Mouse (Mus musculus): ENCODE results near the gene Ubr1.

- TF ChIP-seq POLR2A (IDR thresholded peaks at IDR 0.05; ENCODE audit: control insufficient read depth, low read depth, low read length) (no peak), CTCF (IDR thresholded peaks at IDR 0.05; ENCODE audit: control insufficient read depth, insufficient read depth, insufficient replicate concordance, low read depth, low read length) (no peak)
Observed at GRCm38 (mm10) chr2:120985241-120985640, 14.7 kb upstream of the Ubr1 start.
